Mouse (Mus musculus) adrenal gland, postnatal 36 days (tissue): ENCODE results near the gene Prss27. TPM values are rescaled to one million over a fixed set of nuclear protein-coding genes. Genes with fewer than 3 reads are reported as not detected.

ENCODE experiments used
- microRNA-seq: library from miRNA; unstranded; fragments of <30 nt; microRNA quantifications from one replicate; pipeline ENCODE4 v1.2.0, GENCODE M21; 2021
- total RNA-seq, 2 experiments: library from RNA; stranded (reverse); gene quantifications; 2 replicates each; pipeline ENCODE4 v1.2.3; 2021

Prss27 gene
- total RNA-seq, 2 experiments from 2014 or later: 0.40 to 0.43 TPM

Small RNA genes lying within 50 kb of the gene (microRNA-seq; reads per million reads assigned to microRNA genes)
- not detected for gene Gm27700

Other genes starting within 250 kb of the Prss27 start
- 100 to 1,000 TPM; 435 to 589 TPM for gene Srrm2, start 247.6 kb upstream of the Prss27 start, total RNA-seq
- gene Elob, start 209.0 kb upstream of the Prss27 start, total RNA-seq: 100 to 1,000 TPM; 400 to 416 TPM
- gene Prss33, start 202.1 kb upstream of the Prss27 start, total RNA-seq: not detected
- gene Prss32, start 194.3 kb upstream of the Prss27 start, total RNA-seq: not detected
- under 1 TPM; 0.36 to 0.89 TPM for gene Prss41, start 194.0 kb upstream of the Prss27 start, total RNA-seq
- not detected for gene Prss21, start 170.1 kb upstream of the Prss27 start, total RNA-seq
- gene Dcpp1, start 157.3 kb upstream of the Prss27 start, total RNA-seq: not detected
- not detected for gene Dcpp2, start 157.3 kb upstream of the Prss27 start, total RNA-seq
- gene Dcpp3, start 120.7 kb upstream of the Prss27 start, total RNA-seq: not detected
- gene Sbp, start 96.5 kb upstream of the Prss27 start, total RNA-seq: not detected
- not detected for gene Sbpl, start 82.9 kb upstream of the Prss27 start, total RNA-seq
- under 1 TPM; 0.23 to 0.33 TPM for gene Prss30, start 57.6 kb upstream of the Prss27 start, total RNA-seq
- not detected for gene Prss22, start 40.0 kb upstream of the Prss27 start, total RNA-seq
- gene Kctd5, start 35.3 kb downstream of the Prss27 start, total RNA-seq: 10 to 100 TPM; 16.2 to 19.4 TPM
- gene Pdpk1, start 112.8 kb downstream of the Prss27 start, total RNA-seq: 10 to 100 TPM; 55.5 to 59.7 TPM
- gene Amdhd2, start 125.6 kb downstream of the Prss27 start, total RNA-seq: 10 to 100 TPM; 29.6 to 41.4 TPM
- gene Atp6v0c, start 131.6 kb downstream of the Prss27 start, total RNA-seq: 100 to 1,000 TPM; 434 to 448 TPM
- 10 to 100 TPM; 10.9 to 18.8 TPM for gene Tbc1d24, start 167.4 kb downstream of the Prss27 start, total RNA-seq
- gene Ntn3, start 171.4 kb downstream of the Prss27 start, total RNA-seq: 1 to 10 TPM; 1.5 to 2.9 TPM
- gene Tedc2, start 182.7 kb downstream of the Prss27 start, total RNA-seq: 1 to 10 TPM; 5.7 to 6.4 TPM
- 1 to 10 TPM; 3.3 to 4.8 TPM for gene Ccnf, start 213.3 kb downstream of the Prss27 start, total RNA-seq